Mouse (Mus musculus) neural tube, embryonic 13.5 days (tissue): ENCODE results near the gene Desi2. TPM values are rescaled to one million over a fixed set of nuclear protein-coding genes. Genes with fewer than 3 reads are reported as not detected.
A peak's percentile ranks its signal among the peaks of the same experiment; 100 is the strongest.
"Not testable (repeated sequence)": the region's sequence is repeated elsewhere in the genome, so short reads cannot be mapped to it uniquely, and the experiment has no call there.

ENCODE experiments used
- ATAC-seq: fragments of 200-750 bp; cut with Nextera tagmentation; 2 replicates; pipeline ENCODE4 v1.8.0; 2017; ENCODE audit warnings: low read depth, mild to moderate bottlenecking, moderate TSS enrichment, moderate library complexity
- H3K27ac ChIP-seq: fragments of 300-500 bp; sonication (generic); replicated peaks from 2 replicates; pipeline ENCODE4 v1.5.1; 2015; ENCODE audit warnings: moderate library complexity, mild to moderate bottlenecking, inconsistent platforms
- H3K27me3 ChIP-seq: fragments of 300-500 bp; sonication (generic); 2 replicates; pipeline ENCODE4 v1.6.1; 2015; ENCODE audit warnings: mild to moderate bottlenecking, inconsistent platforms
- H3K36me3 ChIP-seq: fragments of 300-500 bp; sonication (generic); 2 replicates; pipeline ENCODE4 v1.6.1; 2015; ENCODE audit warnings: mild to moderate bottlenecking, inconsistent platforms
- H3K4me1 ChIP-seq: fragments of 300-500 bp; sonication (generic); replicated peaks from 2 replicates; pipeline ENCODE4 v1.6.1; 2015; ENCODE audit warnings: inconsistent platforms
- H3K4me2 ChIP-seq: fragments of 300-500 bp; sonication (generic); 2 replicates; pipeline ENCODE4 v1.6.1; 2015; ENCODE audit warnings: inconsistent platforms, mild to moderate bottlenecking, moderate library complexity
- H3K4me3 ChIP-seq: fragments of 300-500 bp; sonication (generic); 2 replicates; pipeline ENCODE4 v1.5.1; 2015; ENCODE audit warnings: mild to moderate bottlenecking, inconsistent platforms
- H3K9ac ChIP-seq: fragments of 300-500 bp; sonication (generic); 2 replicates; pipeline ENCODE4 v1.6.1; 2015; ENCODE audit warnings: moderate library complexity, mild to moderate bottlenecking, inconsistent platforms
- H3K9me3 ChIP-seq: fragments of 300-500 bp; sonication (generic); 2 replicates; pipeline ENCODE4 v1.6.1; 2016; ENCODE audit warnings: inconsistent platforms
- WGBS: fragments of 180-500 bp; shearing (Covaris S2); methylation state at CpG from one replicate; pipeline ENCODE4 v1.1.7; 2015; 5-methylcytosine and 5-hydroxymethylcytosine counted together
- polyA plus RNA-seq: library from polyadenylated mRNA; unstranded; fragments of >200 nt; fragmentation: Nextera tagmentation; extraction: Ambion mirVana; gene quantifications from 2 replicates; pipeline ENCODE4 v1.2.1, GENCODE M21; 2015

Gene Desi2
- polyA plus RNA-seq, 1 experiment from 2014 or later = 21.8 TPM

DNA sequence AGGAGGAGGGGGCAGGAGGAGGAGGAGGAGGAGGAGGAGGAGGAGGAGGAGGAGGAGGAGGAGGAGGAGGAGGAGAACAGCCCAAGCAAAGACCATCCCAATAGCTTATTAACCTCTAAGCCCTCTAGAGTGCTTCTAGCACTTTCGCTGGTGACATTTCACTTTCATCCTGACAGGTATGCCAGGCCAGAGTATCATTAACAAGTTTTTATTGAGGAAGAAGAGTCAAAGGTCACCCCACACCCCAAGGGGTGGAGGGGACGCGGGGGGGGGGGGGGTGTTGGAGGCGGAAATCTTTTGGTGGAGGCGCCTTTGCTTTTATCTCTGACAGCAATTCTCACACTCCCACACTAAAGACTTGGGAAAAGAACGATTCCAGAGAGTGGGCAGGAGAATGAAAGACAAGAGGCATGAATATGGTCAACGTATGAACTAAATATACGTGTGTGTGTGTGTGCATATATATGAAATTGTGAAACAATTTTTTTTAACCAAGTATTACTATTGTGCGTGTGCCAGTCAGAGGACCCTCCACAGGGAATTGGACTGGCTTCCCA lies 88.0 kb downstream of the Desi2 start:
- no peaks in the 10 kb centered on the region for H3K9me3 ChIP-seq
- H3K4me2 ChIP-seq = peak overlapping the region; percentile 66
- 0 out of 2 replicates have a peak, but pooled peaks have one; percentile 1 for ATAC-seq
- 27% methylated on average over 9 of the region's 9 CpGs for WGBS
- peaks cover 12% of the 10 kb centered on the region for H3K27me3 ChIP-seq
- peak overlapping the region; percentile 63 for H3K4me3 ChIP-seq
- H3K36me3 ChIP-seq = no peaks in the 10 kb centered on the region
- H3K9ac ChIP-seq = peak overlapping the region; percentile 87; the same call in 1 of the 2 replicates
- H3K4me1 ChIP-seq = peaks cover 4% of the 10 kb centered on the region; the same call in 1 of the 2 replicates
- H3K27ac ChIP-seq = no peak overlapping the region

DNA sequence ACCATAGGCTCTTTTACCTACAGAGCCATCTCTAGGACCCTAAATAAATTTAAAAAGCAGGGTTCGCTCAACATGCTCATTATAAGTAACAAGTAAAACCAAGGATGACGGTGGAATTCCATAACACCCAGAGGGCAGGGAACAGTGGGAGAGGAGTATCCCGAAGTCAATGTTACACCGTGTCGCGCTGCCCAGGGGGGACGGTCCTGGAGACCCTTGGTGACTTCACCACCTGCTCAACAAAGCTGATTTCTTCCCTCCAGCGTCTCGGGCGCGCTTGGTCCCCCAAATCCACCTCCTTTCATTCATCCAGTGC lies 88.5 kb downstream of the Desi2 start:
- Histone ChIP-seq H3K9ac (peak overlapping the region; percentile 87), H3K4me2 (peak overlapping the region; percentile 66), H3K27me3 (peaks cover 12% of the 10 kb centered on the region), H3K4me1 (peaks cover under 1% of the 10 kb centered on the region; the same call in 1 of the 2 replicates), H3K27ac (peak overlapping the region; percentile 85), H3K4me3 (peak overlapping the region; percentile 63), H3K9me3 (no peaks in the 10 kb centered on the region), H3K36me3 (no peaks in the 10 kb centered on the region)
- peak; percentile 72 for ATAC-seq
- 5% methylated on average over 11 of the region's 11 CpGs for whole genome bisulfite sequencing

DNA sequence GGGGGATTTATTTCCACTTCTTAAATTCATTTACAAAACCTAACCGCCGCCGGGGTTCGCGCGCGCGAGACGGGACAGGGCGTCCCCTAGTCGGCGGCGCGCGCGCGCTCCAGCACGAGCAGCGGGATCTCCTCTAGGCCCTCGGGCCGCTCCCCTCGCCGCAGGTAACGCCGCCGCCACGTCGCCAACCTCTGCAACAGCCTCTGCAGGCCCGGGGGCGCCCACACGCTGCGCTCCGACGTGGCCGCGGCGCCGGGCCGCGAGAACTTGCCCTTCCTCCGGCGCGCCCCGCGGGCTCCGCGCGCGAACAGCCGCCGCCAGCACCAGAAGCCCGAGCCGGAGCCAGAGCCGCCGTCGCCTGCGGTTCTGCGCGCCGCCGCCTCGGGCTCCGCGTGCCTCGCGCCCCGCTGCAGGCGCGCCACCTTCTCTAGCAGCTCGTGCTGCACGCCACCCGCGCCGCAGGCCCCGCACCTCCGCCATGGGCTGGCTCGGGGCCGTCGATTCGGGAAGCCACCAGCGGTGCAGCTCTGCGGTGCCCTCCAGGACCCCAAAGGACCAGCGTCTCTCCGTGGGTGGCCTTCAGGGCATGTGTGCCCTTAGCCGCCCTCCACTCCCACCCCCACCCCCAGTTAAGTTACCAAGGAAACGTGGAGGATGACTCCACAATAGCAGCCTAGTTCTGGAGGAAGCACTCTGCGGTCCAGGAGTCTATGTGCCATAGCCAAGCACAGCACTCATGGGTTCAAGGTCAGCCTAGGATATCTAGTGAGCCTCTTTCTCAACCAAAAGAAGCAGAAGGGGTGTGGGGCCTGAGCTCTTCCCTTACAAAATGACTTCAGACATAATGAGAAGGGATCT lies 89.1 kb downstream of the Desi2 start:
- ATAC-seq = peak; percentile 93
- Histone ChIP-seq H3K27ac (peak overlapping the region; percentile 85), H3K36me3 (no peaks in the 10 kb centered on the region), H3K9me3 (no peaks in the 10 kb centered on the region), H3K4me3 (peak overlapping the region; percentile 63), H3K27me3 (peaks cover 12% of the 10 kb centered on the region), H3K9ac (peak overlapping the region; percentile 87), H3K4me2 (peak overlapping the region; percentile 66), H3K4me1 (no peaks in the 10 kb centered on the region)
- under 1% methylated on average over 78 of the region's 87 CpGs for WGBS

DNA sequence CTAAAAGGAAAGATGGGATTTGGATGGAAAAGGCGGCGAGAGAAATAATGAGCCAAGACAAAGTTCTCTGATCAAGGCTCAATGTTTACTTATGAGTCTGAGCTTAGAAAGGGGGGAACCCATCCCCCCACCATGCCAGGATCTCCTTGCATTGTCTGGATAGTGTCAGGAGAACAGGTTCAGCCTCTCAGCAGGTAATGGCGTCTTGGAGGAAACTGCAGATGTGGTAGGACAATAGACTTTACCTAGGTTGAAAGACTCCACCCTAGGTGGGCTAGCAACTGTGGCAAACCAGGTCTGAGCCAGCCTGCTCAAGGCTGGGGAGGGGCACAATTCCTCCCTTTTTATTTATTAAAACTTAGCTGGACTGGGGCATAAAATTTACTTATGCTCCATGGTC lies 96.1 kb downstream of the Desi2 start:
- H3K36me3 ChIP-seq, H3K9me3 ChIP-seq, H3K4me3 ChIP-seq, H3K4me2 ChIP-seq, ATAC-seq, H3K27ac ChIP-seq, H3K27me3 ChIP-seq, H3K9ac ChIP-seq, H3K4me1 ChIP-seq: not testable (repeated sequence)
- 87% methylated on average over 3 of the region's 3 CpGs for WGBS

DNA sequence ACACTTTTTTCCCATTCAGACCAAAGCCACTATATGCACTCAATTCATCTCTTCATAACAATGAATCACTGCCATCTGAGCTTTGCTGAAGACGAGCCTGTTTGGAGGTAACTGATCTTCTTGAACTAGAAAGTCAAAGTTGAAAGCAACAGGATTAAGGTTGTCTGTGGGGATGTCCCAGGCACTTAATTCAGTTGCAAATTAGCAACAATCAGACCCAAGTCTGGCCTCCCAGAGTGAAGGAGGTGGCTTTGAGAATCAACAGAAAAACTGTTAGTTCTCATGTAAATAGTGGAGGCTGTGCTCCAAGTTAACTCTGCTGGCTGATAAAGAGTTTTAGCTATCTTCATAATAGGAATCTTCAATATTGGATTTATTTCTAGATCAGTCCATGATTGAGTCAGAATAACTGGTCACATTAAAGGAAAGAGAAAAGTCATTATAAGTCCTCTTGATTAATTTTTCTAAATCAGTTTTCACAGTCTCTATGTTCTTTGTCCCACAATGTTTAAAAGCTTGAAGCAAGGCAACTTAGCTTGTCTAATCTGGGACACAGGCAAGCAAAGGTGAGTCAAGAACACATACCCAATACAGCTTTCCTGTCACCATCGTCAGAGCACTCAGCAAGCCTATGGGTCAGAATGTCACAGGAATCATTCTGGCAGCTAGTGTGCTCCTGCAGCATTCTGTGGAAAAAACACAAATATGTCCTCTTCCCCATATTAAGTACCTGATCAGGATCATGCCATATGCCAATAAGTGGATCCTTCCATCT lies 96.9 kb downstream of the Desi2 start:
- no peaks in the 10 kb centered on the region for H3K27me3 ChIP-seq
- no peaks in the 10 kb centered on the region for H3K4me1 ChIP-seq
- no peak overlapping the region for H3K27ac ChIP-seq
- no peak overlapping the region for H3K4me2 ChIP-seq
- ATAC-seq = no peak
- no peaks in the 10 kb centered on the region for H3K36me3 ChIP-seq
- H3K9ac ChIP-seq = no peak overlapping the region
- H3K9me3 ChIP-seq = peaks cover 7% of the 10 kb centered on the region; the same call in 1 of the 2 replicates
- WGBS = 66% methylated on average over 2 of the region's 2 CpGs
- no peak overlapping the region for H3K4me3 ChIP-seq

DNA sequence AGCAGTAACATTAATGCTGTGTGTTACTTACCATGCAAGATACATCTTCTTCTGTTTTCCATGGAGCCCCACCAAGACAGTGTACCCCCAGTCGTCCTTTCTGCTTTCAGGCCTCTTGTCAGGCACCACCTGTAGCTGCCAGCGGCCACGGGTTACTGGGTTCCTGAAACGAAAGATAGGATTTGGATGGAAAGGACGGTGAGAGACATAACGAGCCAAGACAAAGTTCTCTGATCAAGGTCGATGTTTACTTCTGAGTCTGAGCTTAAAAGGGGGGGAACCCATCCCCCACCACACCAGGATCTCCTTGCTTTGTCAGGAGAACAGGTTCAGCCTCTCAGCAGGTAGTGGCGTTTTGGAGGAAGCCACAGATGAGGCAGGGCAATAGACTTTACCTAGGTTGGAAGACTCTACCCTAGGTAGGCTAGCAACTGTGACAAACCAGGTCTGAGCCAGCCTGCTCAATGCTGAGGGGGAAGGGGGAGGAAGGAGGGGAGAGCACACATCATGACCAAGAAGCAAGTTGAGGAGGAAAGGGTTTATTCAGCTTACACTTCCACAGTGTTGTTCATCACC lies 100.5 kb downstream of the Desi2 start:
- Histone ChIP-seq H3K27ac (no peak overlapping the region), H3K36me3 (no peaks in the 10 kb centered on the region), H3K4me3 (no peak overlapping the region), H3K4me1 (no peaks in the 10 kb centered on the region), H3K4me2 (no peak overlapping the region), H3K9me3 (peaks cover 7% of the 10 kb centered on the region; the same call in 1 of the 2 replicates), H3K27me3 (no peaks in the 10 kb centered on the region), H3K9ac (no peak overlapping the region)
- 71% methylated on average over 8 of the region's 8 CpGs for WGBS
- ATAC-seq = no peak

DNA sequence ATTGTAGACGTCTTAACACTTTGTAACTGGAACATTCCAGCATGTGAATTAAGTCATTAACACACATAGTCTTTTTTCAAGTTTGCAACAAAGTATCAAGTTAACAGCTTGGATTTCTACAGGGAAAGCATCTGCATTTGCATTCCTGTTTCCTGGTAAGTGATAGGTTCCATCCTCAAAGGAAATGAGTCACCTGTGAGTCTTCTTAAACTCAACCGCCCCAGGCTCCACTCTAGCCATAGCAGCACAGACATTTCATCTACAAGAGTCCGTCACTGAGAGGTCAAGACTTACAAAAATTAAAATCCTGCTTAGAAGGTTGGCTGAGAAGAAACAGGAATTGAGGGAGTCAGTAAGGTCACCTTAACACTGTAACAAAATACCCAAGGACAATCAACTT lies 104.5 kb downstream of the Desi2 start:
- whole genome bisulfite sequencing = 90% methylated on average over 3 of the region's 3 CpGs
- no peak overlapping the region for H3K9ac ChIP-seq
- no peak overlapping the region for H3K27ac ChIP-seq
- no peak for ATAC-seq
- no peak overlapping the region for H3K4me3 ChIP-seq
- no peak overlapping the region for H3K4me2 ChIP-seq
- no peaks in the 10 kb centered on the region for H3K4me1 ChIP-seq
- no peaks in the 10 kb centered on the region for H3K9me3 ChIP-seq
- no peaks in the 10 kb centered on the region for H3K27me3 ChIP-seq
- no peaks in the 10 kb centered on the region for H3K36me3 ChIP-seq

DNA sequence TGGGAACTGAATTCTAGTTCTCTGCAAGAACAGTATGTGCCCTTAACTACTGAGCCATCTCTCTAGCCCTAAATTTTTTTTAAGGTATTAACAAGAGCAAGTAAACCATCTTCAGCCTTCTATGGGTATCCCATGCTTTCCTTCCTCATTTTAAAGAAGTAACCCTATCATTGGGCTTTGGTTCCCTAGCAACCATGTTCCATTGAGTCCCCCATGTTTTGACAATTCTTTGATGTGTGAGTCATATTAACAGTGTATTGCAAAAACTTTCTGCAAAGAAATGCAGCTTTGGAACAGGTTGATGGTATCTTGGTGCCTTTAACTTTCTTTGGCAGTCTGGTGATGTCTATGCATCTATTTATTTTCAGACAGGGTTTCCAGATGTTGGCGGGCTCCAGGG lies 106.8 kb downstream of the Desi2 start:
- Histone ChIP-seq H3K4me2 (no peak overlapping the region), H3K4me3 (no peak overlapping the region), H3K36me3 (no peaks in the 10 kb centered on the region), H3K4me1 (no peaks in the 10 kb centered on the region), H3K27me3 (no peaks in the 10 kb centered on the region), H3K27ac (no peak overlapping the region), H3K9ac (no peak overlapping the region), H3K9me3 (no peaks in the 10 kb centered on the region)
- no peak for ATAC-seq
- 90% methylated on average over 1 of the region's 1 CpGs for WGBS

DNA sequence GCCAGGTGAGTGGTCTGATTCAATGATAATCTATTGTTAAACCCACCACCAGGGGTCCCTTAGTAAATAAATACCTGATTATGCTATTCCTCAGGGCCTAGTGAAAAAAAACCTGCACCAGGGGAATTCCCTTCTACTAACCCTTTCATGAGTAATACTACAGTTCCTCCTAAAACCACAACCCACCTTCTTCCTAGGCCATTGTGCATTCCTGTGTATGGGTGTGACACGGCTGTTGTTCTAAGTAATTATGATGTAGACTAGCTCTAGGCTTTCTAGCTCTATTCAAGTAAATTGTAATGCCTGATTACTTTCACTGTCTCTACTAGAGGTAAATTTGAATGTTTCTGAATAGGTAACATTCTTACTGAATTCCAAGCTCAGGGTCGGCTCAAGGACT lies 114.0 kb downstream of the Desi2 start:
- not testable (repeated sequence) for ATAC-seq, H3K9ac ChIP-seq, H3K27ac ChIP-seq, H3K4me3 ChIP-seq, H3K4me2 ChIP-seq, H3K27me3 ChIP-seq, H3K9me3 ChIP-seq, H3K36me3 ChIP-seq, H3K4me1 ChIP-seq
- WGBS = 86% methylated on average over 2 of the region's 2 CpGs

DNA sequence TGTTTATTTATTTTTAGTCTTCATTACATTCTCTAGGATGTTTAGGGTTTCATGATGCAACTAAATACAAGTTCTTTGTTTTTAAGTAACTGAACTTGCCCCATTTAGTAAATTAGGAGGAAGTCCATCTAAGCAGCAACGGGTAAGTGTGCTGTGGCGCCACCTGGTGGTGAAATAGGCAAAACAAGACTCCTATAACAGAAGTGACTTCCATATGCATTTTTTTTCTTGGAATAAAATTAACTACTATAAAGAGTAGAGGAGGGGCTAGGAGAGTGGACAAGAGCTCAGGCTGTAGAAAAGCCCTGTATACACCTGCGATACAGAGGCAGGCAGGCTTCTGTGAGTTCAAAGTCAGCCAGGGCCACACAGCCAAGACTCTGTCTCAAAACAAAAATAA lies 116.2 kb downstream of the Desi2 start:
- Histone ChIP-seq H3K9me3 (0 out of 2 replicates have a peak, but pooled peaks cover 8% of the 10 kb centered on the region), H3K9ac (no peak overlapping the region), H3K27me3 (no peaks in the 10 kb centered on the region), H3K4me1 (no peaks in the 10 kb centered on the region), H3K36me3 (no peaks in the 10 kb centered on the region), H3K27ac (no peak overlapping the region), H3K4me2 (no peak overlapping the region), H3K4me3 (no peak overlapping the region)
- no peak for ATAC-seq
- WGBS = 28% methylated on average over 3 of the region's 3 CpGs
